Mouse (Mus musculus) ES-Bruce4 (cell line): ENCODE data around the gene Cpsf6.

Experiments used
- CTCF ChIP-seq: IDR thresholded peaks from one replicate; pipeline ENCODE4 v1.8.1; 2011; ENCODE audit warnings: low read depth, low read length
- EP300 ChIP-seq: IDR thresholded peaks from 2 replicates; pipeline ENCODE4 v1.6.1; 2011; ENCODE audit warnings: low read depth, low read length; ENCODE audit not compliant: insufficient read depth

DNA sequence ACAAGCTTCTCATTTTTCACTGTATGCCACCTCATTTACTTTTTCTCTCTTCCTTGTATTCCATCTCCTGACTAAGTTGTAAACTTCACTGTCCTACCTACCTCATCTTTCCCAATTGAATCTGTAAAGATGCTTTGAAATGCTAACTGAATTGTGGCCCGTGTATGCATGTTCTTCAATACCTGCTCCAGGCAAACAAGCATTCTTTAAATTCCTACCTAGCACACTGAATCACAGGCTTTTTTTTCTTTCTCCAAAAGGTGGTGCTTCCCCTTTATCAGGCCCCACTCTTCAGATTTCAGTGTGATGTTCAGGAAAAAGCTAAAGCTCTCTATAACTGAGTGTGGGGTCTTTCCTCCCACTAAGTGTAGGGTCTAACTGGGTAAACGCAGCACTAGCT lies 37.4 kb downstream of the Cpsf6 start:
- TF ChIP-seq CTCF (no peak), EP300 (no peak)
